Mouse (Mus musculus) lung, adult 2 months (tissue): ENCODE data around the gene Siglece.

Source experiments
- CTCF ChIP-seq: fragments of 200-500 bp; IDR thresholded peaks from 2 replicates; pipeline ENCODE4 v1.5.1; 2011; ENCODE audit warnings: mild to moderate bottlenecking, low read length, control low read depth; ENCODE audit not compliant: insufficient read depth
- POLR2A ChIP-seq: fragments of 200-500 bp; IDR thresholded peaks from 2 replicates; pipeline ENCODE4 v1.6.1; 2011; ENCODE audit warnings: low read depth, mild to moderate bottlenecking, control low read depth, low read length, borderline replicate concordance; ENCODE audit errors: extremely low read depth

DNA sequence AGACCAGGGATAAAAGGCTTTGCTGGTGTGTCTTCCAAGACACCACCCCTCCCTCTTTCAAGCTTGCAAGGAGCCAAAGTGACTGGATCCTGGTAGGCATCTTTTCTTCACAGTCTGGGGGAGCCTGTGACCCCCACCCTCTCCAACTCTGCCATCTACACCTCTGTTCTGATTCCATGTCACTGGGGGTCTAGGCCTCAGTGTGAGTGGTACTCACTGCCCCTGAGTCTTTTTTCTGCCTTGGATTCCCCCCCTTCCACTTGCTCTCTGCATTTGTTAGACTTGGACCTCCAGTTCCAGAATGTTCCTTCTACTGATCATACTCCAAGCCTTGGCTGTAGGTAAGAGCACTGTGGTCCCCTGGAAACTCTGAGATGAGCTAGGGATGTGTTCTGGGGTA, 30.2 kb upstream of the Siglece start, which contains the start of gene Klk14:
- TF ChIP-seq CTCF: no peak
- TF ChIP-seq POLR2A: no peak
